Comparison of ENCODE assay signal across 25 mouse cellular contexts in genomic region chr4:8919366-8919984, GRCm38 (mm10).
DNase-seq lines count a peak whose midpoint lies in the region; ATAC-seq and TF ChIP-seq lines count a peak whose summit lies in the region.
"Had no signal": no experiment of that assay in that cellular context is flagged by ENCODE, and none has a peak within 500 bp of the region (broad histone marks: within the 10 kb centered on the region; RNA-seq: fewer than 3 reads in every experiment).

No protein-coding gene starts in this region.

- WGBS in heart, adult 2 months = 89% methylated on average over 9 of the region's 9 CpGs
- WGBS in midbrain, embryonic 12.5 days = 76% methylated on average over 9 of the region's 9 CpGs
- 73% methylated on average over 9 of the region's 9 CpGs for WGBS in midbrain, embryonic 13.5 days
- 84% methylated on average over 9 of the region's 9 CpGs for WGBS in limb, embryonic 10.5 days

- TF ChIP-seq EP300 in heart, adult 2 months (IDR thresholded peaks at IDR 0.05; ENCODE audit: insufficient read depth, low read depth, low read length) = no peak

- DNase-seq in heart, adult 11 months = peak; percentile 72
- no peak for DNase-seq in heart, adult 2 months
- no peak for DNase-seq in limb, embryonic 10.5 days (ENCODE audit: low spot score)
- DNase-seq in cerebellum, adult 11 months = no peak
- DNase-seq in ovary, postnatal 14 days (ENCODE audit: low spot score) = no peak
- DNase-seq: adrenal gland, postnatal 14 days; cerebellum, adult 18-20 months; cerebellum, postnatal 14 days; gastrocnemius, postnatal 10 days; heart, postnatal 36 days; kidney, adult 18-20 months; kidney, postnatal 36 days; lung, postnatal 36 days; thymus, adult 2 months; thymus, postnatal 4 days had no signal

- H3K27ac ChIP-seq in heart, adult 2 months = no peak overlapping the region
- H3K27ac ChIP-seq in midbrain, embryonic 12.5 days (replicated peaks) = peak overlapping the region; percentile 67; the same call in 1 of the 2 replicates
- no peak overlapping the region for H3K27ac ChIP-seq in midbrain, embryonic 13.5 days
- peak overlapping the region; percentile 63; the same call in 1 of the 2 replicates for H3K27ac ChIP-seq in limb, embryonic 10.5 days
- H3K27ac ChIP-seq: layer of hippocampus, adult 2 months; left cerebral cortex, adult 2 months; limb, embryonic 13.5 days; lung, embryonic 15.5 days had no signal

- no peak for TF ChIP-seq CTCF in heart, adult 2 months (IDR thresholded peaks at IDR 0.05)

- H3K9ac ChIP-seq in heart, adult 2 months (ENCODE audit: low read depth, low read length) = no peak overlapping the region
- no peak overlapping the region for H3K9ac ChIP-seq in midbrain, embryonic 12.5 days (replicated peaks)
- no peak overlapping the region for H3K9ac ChIP-seq in midbrain, embryonic 13.5 days (replicated peaks)
- H3K9ac ChIP-seq: limb, embryonic 13.5 days; lung, embryonic 15.5 days had no signal

- no peaks in the 10 kb centered on the region for H3K36me3 ChIP-seq in heart, adult 2 months (ENCODE audit: control insufficient read depth, insufficient read depth, low read length)
- H3K36me3 ChIP-seq in midbrain, embryonic 12.5 days = no peaks in the 10 kb centered on the region
- H3K36me3 ChIP-seq in midbrain, embryonic 13.5 days = no peaks in the 10 kb centered on the region
- no peaks in the 10 kb centered on the region for H3K36me3 ChIP-seq in limb, embryonic 10.5 days
- H3K36me3 ChIP-seq: limb, embryonic 13.5 days; lung, embryonic 15.5 days had no signal

- ATAC-seq in midbrain, embryonic 12.5 days (ENCODE audit: low FRiP score, low read depth) = no peak
- no peak for ATAC-seq in midbrain, embryonic 13.5 days
- ATAC-seq: CD4-positive, CD25-positive, alpha-beta regulatory T cell, adult 4 months; hindbrain, embryonic 16.5 days had no signal

- H3K79me2 ChIP-seq in heart, adult 2 months (replicated peaks; ENCODE audit: control insufficient read depth, insufficient read depth, low read length) = no peaks in the 10 kb centered on the region

- no peak for TF ChIP-seq POLR2A in heart, adult 2 months (IDR thresholded peaks at IDR 0.05; ENCODE audit: insufficient read depth, low read depth, low read length)

- no peaks in the 10 kb centered on the region for H3K9me3 ChIP-seq in midbrain, embryonic 12.5 days
- H3K9me3 ChIP-seq in midbrain, embryonic 13.5 days = no peaks in the 10 kb centered on the region
- no peaks in the 10 kb centered on the region for H3K9me3 ChIP-seq in limb, embryonic 10.5 days (replicated peaks)
- H3K9me3 ChIP-seq: limb, embryonic 13.5 days; lung, embryonic 15.5 days had no signal

- H3K4me1 ChIP-seq in heart, adult 2 months (ENCODE audit: control insufficient read depth, insufficient read depth, low read length) = no peaks in the 10 kb centered on the region; the same call in 1 of the 2 replicates
- peaks cover 49% of the 10 kb centered on the region for H3K4me1 ChIP-seq in midbrain, embryonic 12.5 days
- H3K4me1 ChIP-seq in midbrain, embryonic 13.5 days (replicated peaks) = peaks cover 63% of the 10 kb centered on the region
- peaks cover 49% of the 10 kb centered on the region for H3K4me1 ChIP-seq in limb, embryonic 10.5 days

- H3K4me3 ChIP-seq in heart, adult 2 months = no peak overlapping the region
- no peak overlapping the region for H3K4me3 ChIP-seq in midbrain, embryonic 12.5 days
- H3K4me3 ChIP-seq in midbrain, embryonic 13.5 days (replicated peaks) = no peak overlapping the region
- H3K4me3 ChIP-seq in limb, embryonic 10.5 days = no peak overlapping the region
- H3K4me3 ChIP-seq: layer of hippocampus, adult 2 months; left cerebral cortex, adult 2 months; limb, embryonic 13.5 days; lung, embryonic 15.5 days had no signal

- no peaks in the 10 kb centered on the region for H3K27me3 ChIP-seq in heart, adult 2 months (ENCODE audit: control insufficient read depth, insufficient read depth, low read length)
- H3K27me3 ChIP-seq in midbrain, embryonic 12.5 days = no peaks in the 10 kb centered on the region
- H3K27me3 ChIP-seq in midbrain, embryonic 13.5 days = no peaks in the 10 kb centered on the region
- 0 out of 2 replicates have a peak, but pooled peaks cover 9% of the 10 kb centered on the region for H3K27me3 ChIP-seq in limb, embryonic 10.5 days (ENCODE audit: low read depth, poor library complexity, severe bottlenecking)
- H3K27me3 ChIP-seq: lung, embryonic 15.5 days had no signal

- intact Hi-C loops in heart, adult 2 months (cut with DNase I) = no loop called here

- no peak overlapping the region for H3K4me2 ChIP-seq in midbrain, embryonic 12.5 days (replicated peaks)
- no peak overlapping the region for H3K4me2 ChIP-seq in midbrain, embryonic 13.5 days (replicated peaks)
- H3K4me2 ChIP-seq: heart, embryonic 11.5 days; limb, embryonic 13.5 days; liver, embryonic 11.5 days; lung, embryonic 15.5 days had no signal

Comparison
In these comparisons a context has a peak if more than half of its experiments do, and no peak if none do; other contexts are left out.
1. H3K27ac ChIP-seq: peak in midbrain, embryonic 12.5 days (single experiment) and limb, embryonic 10.5 days (single experiment); none in heart, adult 2 months (single experiment) and midbrain, embryonic 13.5 days (single experiment).